Mouse (Mus musculus) spleen, adult 10 weeks (tissue): ENCODE measurements around the gene Ctr9. TPM values are rescaled to one million over a fixed set of nuclear protein-coding genes. Genes with fewer than 3 reads are reported as not detected.

ENCODE experiments used
- polyA plus RNA-seq: library from polyadenylated mRNA; stranded (reverse); fragments of 350-450 nt; fragmentation: Illumina TruSeq; extraction: RNeasy Lipid Tissue Mini Kit (QIAGEN cat#74804); gene quantifications from one replicate; pipeline ENCODE4 v1.2.3, GENCODE M21; 2015; ENCODE audit warnings: low replicate concordance; ENCODE audit not compliant: insufficient read depth

Gene Ctr9
- polyA plus RNA-seq: 35.3 TPM

DNA sequence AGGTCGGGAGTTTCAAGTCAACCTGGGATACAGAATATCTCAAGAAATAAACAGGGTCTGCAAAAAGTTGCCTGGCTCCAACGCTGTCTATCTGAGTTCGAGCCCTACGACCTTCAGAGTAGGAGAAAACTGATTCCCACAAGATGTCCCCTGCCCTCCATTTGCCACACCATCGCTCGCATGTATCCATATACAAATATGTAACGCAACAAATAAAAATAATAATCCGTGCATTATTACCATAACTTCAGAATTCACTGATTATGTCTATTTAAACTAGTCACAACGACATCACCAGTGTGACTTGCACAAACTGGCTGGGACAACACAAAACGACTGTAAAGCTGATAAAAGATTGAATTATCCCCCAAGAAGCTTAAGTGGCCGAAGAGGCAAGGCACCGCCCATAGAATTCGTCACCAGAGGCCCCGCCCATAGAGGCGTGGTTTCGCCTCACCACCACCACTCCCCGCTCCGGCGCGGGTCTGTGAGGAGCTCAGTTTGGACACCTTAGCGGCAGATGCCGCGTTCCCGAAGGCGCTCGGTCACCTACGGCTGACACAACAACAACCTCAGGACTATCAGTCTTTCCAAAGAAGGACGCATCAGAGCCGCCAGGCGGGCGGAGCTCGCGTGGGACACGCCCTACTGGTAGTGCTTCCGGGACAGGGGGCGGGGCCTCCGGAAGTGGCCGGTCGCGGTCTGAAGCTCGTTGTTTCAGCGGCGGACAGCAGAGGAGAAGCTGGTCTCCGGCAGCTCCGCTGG, at the start of gene Ctr9:
Gene Ctr9 (plus strand): TSS at position 671 of the 765 bp plus-strand sequence.

DNA sequence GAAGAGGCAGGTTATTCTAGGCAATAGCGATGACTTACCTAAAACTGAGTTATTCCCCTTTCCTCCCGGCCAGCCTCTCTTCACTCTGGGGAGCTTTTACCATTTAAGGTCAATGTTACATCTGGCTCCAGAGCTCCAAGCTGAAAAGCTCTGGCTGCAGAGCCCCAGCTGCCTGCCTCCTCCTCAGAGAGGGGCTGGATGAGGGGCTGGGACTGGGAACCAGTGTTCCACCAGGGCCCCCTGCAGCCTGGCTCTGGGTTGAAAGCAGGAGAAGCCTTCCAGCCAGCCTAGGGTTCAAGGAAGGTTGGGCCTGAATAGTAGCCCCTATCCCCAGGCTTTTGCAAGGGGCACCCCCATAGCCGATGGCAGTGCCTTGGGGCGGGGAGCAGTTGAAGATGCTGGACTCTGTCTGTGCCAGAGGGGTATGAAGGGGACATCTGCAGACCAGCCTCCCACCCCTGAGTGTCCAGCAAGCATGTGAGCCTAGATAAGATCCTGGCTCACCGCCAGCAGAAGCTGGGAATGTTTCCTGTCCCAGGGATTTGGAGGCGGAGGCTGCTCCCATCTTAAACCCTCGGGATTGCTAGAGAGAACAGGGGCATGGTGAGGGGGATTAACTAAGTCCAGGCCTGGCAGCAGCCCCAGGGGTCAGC, 46.6 kb upstream of the Ctr9 start, which contains the start of gene Mrvi1:
Gene Mrvi1 (minus strand): TSS at position 409 of the 653 bp plus-strand sequence.

DNA sequence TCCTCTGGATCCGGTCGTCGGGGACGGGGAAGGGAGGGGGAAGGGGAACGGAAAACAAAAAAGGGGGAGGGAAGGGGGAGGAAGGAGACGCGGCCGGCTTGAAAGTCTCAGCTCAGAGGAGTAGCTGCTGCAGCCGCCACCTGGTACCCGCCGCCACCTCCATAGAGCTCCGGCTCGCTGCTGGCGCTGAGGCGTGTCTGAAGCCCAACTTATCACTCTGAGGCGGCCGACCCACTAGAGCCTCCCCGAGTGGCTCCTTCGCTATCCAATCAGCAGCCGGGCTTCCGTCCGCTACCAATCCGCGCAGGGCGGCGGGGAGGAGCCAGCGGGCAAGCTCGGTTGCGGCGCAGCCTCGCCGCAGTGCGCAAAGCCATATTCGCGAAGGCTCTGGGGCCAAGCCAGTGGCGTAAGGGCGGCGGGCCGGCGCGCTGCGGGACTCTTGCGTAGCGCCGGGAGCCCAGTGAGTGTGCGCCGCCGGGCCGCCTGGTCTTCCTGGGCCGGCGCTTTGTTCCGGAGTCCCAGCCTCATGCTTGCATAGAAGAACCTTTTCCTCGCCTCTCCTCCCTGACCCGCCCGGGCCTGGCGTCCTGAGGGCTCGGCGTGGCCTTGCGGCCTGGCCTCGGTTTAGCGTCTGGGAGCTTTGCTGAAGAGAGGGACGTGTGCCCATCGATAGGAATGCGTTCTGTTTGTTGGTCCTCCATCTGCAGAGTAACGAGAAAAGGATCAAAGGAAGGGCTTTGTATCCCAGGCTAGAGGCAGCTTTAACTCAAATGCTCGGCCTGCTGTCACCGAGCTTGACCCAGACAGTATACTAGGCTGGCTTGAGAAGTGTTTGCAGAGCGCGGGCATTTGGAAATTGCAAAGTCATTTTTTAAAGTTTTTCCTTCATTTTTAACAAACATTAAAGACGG, 54.3 kb downstream of the Ctr9 start, which contains the start of gene Eif4g2:
Gene Eif4g2 (minus strand): TSS at position 209 of the 911 bp plus-strand sequence.

Other genes with a start within 250 kb of the Ctr9 start
- 38.1 TPM for gene Rnf141, start 184.5 kb upstream of the Ctr9 start, polyA plus RNA-seq
- gene Lyve1, start 165.7 kb upstream of the Ctr9 start, polyA plus RNA-seq: 0.95 TPM
- gene Mrvi1, start 46.5 kb upstream of the Ctr9 start, polyA plus RNA-seq: 10.2 TPM
- gene Eif4g2, start 54.1 kb downstream of the Ctr9 start, polyA plus RNA-seq: 754 TPM